Mouse (Mus musculus) fibroblast of lung, adult 2 months (primary cell): Measurements from ENCODE around the gene Zfp973.
"Not testable (repeated sequence)": the region's sequence is repeated elsewhere in the genome, so short reads cannot be mapped to it uniquely, and the experiment has no call there.

Experiments used
- DNase-seq: peaks from one replicate; pipeline ENCODE4 v3.0.0-alpha.2; 2011; ENCODE audit warnings: low read depth

The Zfp973 gene

DNA sequence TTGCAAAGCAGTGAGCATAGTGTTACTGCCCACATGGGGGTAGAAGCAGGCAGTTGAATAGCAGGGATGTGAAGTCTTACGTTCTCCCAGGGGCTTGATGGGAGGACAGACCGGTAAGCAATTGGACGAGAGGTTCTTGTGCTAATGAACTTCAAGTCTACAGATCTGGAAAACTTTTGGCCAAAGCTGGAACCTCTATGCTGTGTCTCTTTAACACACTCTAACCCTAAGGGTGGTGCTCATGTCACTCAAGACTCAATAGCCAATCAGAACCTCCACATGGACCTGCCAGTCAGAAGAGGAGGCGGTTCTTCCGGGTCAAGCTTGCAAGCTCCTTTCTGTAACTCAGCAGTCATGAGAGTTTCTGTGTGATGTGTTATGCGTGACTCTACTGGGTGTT lies at the start of gene Zfp973:
Gene Zfp973 (plus strand): TSS at position 301 of the 400 bp plus-strand sequence.
- DNase-seq: not testable (repeated sequence)

DNA sequence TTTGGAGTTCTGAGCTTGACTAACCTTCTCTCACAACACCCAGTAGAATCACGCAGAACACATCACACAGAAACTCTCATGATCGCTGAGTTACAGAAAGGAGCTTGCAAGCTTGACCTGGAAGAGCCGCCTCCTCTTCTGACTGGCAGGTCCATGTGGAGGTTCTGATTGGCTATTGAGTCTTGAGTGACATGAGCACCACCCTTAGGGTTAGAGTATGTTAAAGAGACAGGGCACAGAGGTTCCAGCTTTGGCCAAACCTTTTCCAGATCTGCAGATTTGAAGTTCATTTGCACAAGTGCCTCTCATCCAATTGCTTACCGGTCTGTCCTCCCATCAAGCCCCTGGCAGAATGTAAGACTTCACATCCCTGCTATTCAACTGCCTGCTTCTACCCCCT lies 34.1 kb upstream of the Zfp973 start, which contains the start of gene Gm14308:
Gene Gm14308 (minus strand): TSS at position 101 of the 400 bp plus-strand sequence.
- DNase-seq: not testable (repeated sequence)

DNA sequence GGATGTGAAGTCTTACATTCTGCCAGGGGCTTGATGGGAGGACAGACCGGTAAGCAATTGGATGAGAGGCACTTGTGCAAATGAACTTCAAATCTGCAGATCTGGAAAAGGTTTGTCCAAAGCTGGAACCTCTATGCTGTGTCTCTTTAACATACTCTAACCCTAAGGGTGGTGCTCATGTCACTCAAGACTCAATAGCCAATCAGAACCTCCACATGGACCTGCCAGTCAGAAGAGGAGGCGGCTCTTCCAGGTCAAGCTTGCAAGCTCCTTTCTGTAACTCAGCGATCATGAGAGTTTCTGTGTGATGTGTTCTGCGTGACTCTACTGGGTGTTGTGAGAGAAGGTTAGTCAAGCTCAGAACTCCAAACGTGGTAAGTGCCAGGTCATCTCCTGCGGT lies 37.7 kb downstream of the Zfp973 start, which contains the start of gene Gm14305:
Gene Gm14305 (plus strand): TSS at position 278 of the 400 bp plus-strand sequence.
- not testable (repeated sequence) for DNase-seq
